Mouse (Mus musculus): ENCODE measurements at regions not wholly inside any gene's neighbourhood (a gene's known extent, or its start where the extent isn't known, plus 50 kb on each side); places are given as distances from the start of the nearest gene placed in this dataset.

- Histone ChIP-seq H3K36me3 (ENCODE audit: control insufficient read depth, insufficient read depth, low read length) (no peaks in the 10 kb centered on the region), H3K4me2 (ENCODE audit: low read length) (no peak overlapping the region), H3K27me3 (replicated peaks; ENCODE audit: control insufficient read depth, insufficient read depth, low read length) (no peaks in the 10 kb centered on the region), H3K9me3 (ENCODE audit: control insufficient read depth, low read length) (no peaks in the 10 kb centered on the region), H3K4me1 (ENCODE audit: control insufficient read depth, insufficient read depth, low read depth, low read length) (no peaks in the 10 kb centered on the region), H3K4me3 (ENCODE audit: low read length) (no peak overlapping the region), H3K27ac (ENCODE audit: low read depth, low read length) (no peak overlapping the region), H3K9ac (ENCODE audit: low read depth, low read length) (no peak overlapping the region)
- ATAC-seq, result no peak
Measured at GRCm38 (mm10) chr12:12510764-12511163, 248.8 kb downstream of the Fam49a start.

GRCm38 (mm10) chr12:12509164-12509937 is 247.4 kb downstream of the Fam49a start:
- Histone ChIP-seq H3K27ac (ENCODE audit: low read depth, low read length) (no peak overlapping the region), H3K4me2 (ENCODE audit: low read length) (no peak overlapping the region), H3K9ac (ENCODE audit: low read depth, low read length) (no peak overlapping the region), H3K4me3 (ENCODE audit: low read length) (no peak overlapping the region), H3K36me3 (ENCODE audit: control insufficient read depth, insufficient read depth, low read length) (no peaks in the 10 kb centered on the region), H3K4me1 (ENCODE audit: control insufficient read depth, insufficient read depth, low read depth, low read length) (no peaks in the 10 kb centered on the region), H3K27me3 (replicated peaks; ENCODE audit: control insufficient read depth, insufficient read depth, low read length) (no peaks in the 10 kb centered on the region), H3K9me3 (ENCODE audit: control insufficient read depth, low read length) (no peaks in the 10 kb centered on the region)
- no peak for ATAC-seq
- WGBS, result 44% methylated on average over 9 of the region's 9 CpGs

DNA sequence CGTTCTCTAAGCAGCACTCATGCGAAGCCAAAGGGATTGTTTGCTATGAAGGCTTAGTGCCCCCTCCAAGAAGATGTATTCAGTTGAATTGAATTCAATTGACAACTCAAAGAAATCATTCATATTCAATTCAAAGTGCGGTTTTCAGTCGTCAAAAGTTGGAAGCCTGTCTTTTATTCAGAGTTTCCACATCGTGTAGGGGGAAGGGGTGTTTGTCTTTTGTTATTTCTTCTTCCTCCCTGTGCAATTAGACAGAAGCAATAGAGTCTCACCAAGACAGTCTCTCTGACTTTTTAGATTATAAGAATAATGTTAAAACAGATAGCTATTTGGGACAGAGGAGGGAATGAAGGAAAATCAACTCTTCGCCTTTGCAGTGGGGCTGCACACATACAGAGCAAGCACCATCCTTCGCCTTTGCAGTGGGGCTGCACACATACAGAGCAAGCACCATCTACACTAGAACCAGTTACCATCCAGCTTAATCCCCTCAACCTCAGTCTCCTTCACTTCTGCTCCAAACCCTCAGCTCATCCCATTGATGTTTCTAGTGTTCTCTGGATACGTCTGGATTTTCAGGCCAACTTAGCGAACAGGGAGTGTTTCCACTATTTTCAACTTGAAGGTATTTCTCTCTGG is 246.7 kb downstream of the Fam49a start:
- ATAC-seq, result no peak
- Histone ChIP-seq H3K9ac (ENCODE audit: low read depth, low read length) (no peak overlapping the region), H3K27me3 (replicated peaks; ENCODE audit: control insufficient read depth, insufficient read depth, low read length) (no peaks in the 10 kb centered on the region), H3K4me1 (ENCODE audit: control insufficient read depth, insufficient read depth, low read depth, low read length) (no peaks in the 10 kb centered on the region), H3K27ac (ENCODE audit: low read depth, low read length) (no peak overlapping the region), H3K9me3 (ENCODE audit: control insufficient read depth, low read length) (no peaks in the 10 kb centered on the region), H3K4me3 (ENCODE audit: low read length) (no peak overlapping the region), H3K4me2 (ENCODE audit: low read length) (no peak overlapping the region), H3K36me3 (ENCODE audit: control insufficient read depth, insufficient read depth, low read length) (no peaks in the 10 kb centered on the region)
- 56% methylated on average over 9 of the region's 9 CpGs for WGBS

GRCm38 (mm10) chr12:12506671-12507070 is 244.7 kb downstream of the Fam49a start:
- Histone ChIP-seq H3K27me3 (replicated peaks; ENCODE audit: control insufficient read depth, insufficient read depth, low read length) (no peaks in the 10 kb centered on the region), H3K9me3 (ENCODE audit: control insufficient read depth, low read length) (no peaks in the 10 kb centered on the region), H3K4me2 (ENCODE audit: low read length) (no peak overlapping the region), H3K36me3 (ENCODE audit: control insufficient read depth, insufficient read depth, low read length) (no peaks in the 10 kb centered on the region), H3K4me3 (ENCODE audit: low read length) (no peak overlapping the region), H3K27ac (ENCODE audit: low read depth, low read length) (no peak overlapping the region), H3K4me1 (ENCODE audit: control insufficient read depth, insufficient read depth, low read depth, low read length) (no peaks in the 10 kb centered on the region), H3K9ac (ENCODE audit: low read depth, low read length) (no peak overlapping the region)
- WGBS, result 69% methylated on average over 3 of the region's 3 CpGs
- no peak for ATAC-seq

DNA sequence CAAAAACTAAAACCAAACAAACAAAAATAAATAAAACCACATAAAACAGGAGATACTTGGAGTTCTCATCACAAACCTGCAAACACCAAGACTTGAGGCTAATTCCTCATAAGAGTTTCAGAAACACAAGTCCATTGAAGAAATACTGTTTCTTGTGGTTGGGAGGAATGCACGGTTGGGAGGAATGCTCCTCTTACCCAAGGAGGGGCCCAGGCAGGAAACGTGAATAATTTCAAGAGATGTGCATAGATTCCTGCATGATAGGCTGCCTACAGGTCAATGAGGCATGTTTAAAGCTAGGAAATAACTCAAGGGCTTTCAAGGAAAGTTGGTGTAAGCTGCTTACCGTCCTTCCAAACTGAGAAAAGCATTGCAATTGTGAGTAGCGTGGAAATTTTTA is 243.7 kb downstream of the Fam49a start:
- 85% methylated on average over 4 of the region's 4 CpGs for WGBS
- Histone ChIP-seq H3K27me3 (replicated peaks; ENCODE audit: control insufficient read depth, insufficient read depth, low read length) (no peaks in the 10 kb centered on the region), H3K4me3 (ENCODE audit: low read length) (no peak overlapping the region), H3K9ac (ENCODE audit: low read depth, low read length) (no peak overlapping the region), H3K27ac (ENCODE audit: low read depth, low read length) (no peak overlapping the region), H3K4me1 (ENCODE audit: control insufficient read depth, insufficient read depth, low read depth, low read length) (no peaks in the 10 kb centered on the region), H3K36me3 (ENCODE audit: control insufficient read depth, insufficient read depth, low read length) (no peaks in the 10 kb centered on the region), H3K9me3 (ENCODE audit: control insufficient read depth, low read length) (no peaks in the 10 kb centered on the region), H3K4me2 (ENCODE audit: low read length) (no peak overlapping the region)
- no peak for ATAC-seq

DNA sequence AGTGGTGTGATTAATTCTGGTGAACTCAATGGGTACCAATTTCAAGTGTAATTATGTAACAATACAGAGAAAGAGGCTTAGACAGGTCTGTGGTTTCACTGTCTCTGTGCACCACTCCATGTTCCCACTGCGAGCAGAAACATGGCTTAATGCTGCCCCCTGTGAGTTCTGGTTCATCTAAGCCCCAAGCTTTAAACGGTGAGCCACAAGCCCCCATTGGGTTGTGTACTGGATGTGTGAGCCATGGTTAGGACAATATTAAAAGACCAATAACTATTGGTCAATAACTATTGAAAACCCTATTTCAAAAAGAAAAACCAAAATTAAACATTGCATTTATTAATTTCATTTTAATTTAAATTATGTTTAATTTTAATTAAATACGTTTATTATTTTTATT is 238.0 kb downstream of the Fam49a start:
- Histone ChIP-seq H3K4me2 (ENCODE audit: low read length) (no peak overlapping the region), H3K4me3 (ENCODE audit: low read length) (no peak overlapping the region), H3K9me3 (ENCODE audit: control insufficient read depth, low read length) (no peaks in the 10 kb centered on the region), H3K36me3 (ENCODE audit: control insufficient read depth, insufficient read depth, low read length) (no peaks in the 10 kb centered on the region), H3K27ac (ENCODE audit: low read depth, low read length) (no peak overlapping the region), H3K9ac (ENCODE audit: low read depth, low read length) (no peak overlapping the region), H3K4me1 (ENCODE audit: control insufficient read depth, insufficient read depth, low read depth, low read length) (no peaks in the 10 kb centered on the region), H3K27me3 (replicated peaks; ENCODE audit: control insufficient read depth, insufficient read depth, low read length) (no peaks in the 10 kb centered on the region)
- WGBS, result 70% methylated on average over 3 of the region's 3 CpGs
- ATAC-seq, result no peak

DNA sequence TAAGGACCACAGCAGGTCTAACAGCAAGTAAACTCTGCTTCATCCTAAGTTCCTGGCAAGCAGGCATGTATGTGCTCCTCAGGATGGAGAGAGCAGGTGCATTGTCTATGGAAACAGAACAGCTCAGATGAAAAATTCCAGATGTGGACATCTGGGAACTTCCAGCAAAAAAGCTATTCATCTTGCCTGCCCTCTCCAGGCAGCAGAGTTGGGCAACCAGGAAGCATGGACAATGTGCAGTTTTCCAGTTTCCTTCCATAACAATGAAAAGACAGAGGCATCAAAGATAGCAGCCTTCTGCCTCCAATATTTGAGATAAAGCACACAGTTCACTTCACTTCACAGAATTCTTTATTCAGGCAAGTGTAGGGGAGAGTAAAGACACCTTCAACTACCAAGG is 236.7 kb downstream of the Fam49a start:
- H3K4me3 ChIP-seq (ENCODE audit: low read length), result no peak overlapping the region
- no peaks in the 10 kb centered on the region for H3K4me1 ChIP-seq (ENCODE audit: control insufficient read depth, insufficient read depth, low read depth, low read length)
- no peak for ATAC-seq
- no peak overlapping the region for H3K27ac ChIP-seq (ENCODE audit: low read depth, low read length)
- no peaks in the 10 kb centered on the region for H3K27me3 ChIP-seq (replicated peaks; ENCODE audit: control insufficient read depth, insufficient read depth, low read length)
- no peaks in the 10 kb centered on the region for H3K36me3 ChIP-seq (ENCODE audit: control insufficient read depth, insufficient read depth, low read length)
- H3K9ac ChIP-seq (ENCODE audit: low read depth, low read length), result no peak overlapping the region
- H3K4me2 ChIP-seq (ENCODE audit: low read length), result no peak overlapping the region
- no peaks in the 10 kb centered on the region for H3K9me3 ChIP-seq (ENCODE audit: control insufficient read depth, low read length)

DNA sequence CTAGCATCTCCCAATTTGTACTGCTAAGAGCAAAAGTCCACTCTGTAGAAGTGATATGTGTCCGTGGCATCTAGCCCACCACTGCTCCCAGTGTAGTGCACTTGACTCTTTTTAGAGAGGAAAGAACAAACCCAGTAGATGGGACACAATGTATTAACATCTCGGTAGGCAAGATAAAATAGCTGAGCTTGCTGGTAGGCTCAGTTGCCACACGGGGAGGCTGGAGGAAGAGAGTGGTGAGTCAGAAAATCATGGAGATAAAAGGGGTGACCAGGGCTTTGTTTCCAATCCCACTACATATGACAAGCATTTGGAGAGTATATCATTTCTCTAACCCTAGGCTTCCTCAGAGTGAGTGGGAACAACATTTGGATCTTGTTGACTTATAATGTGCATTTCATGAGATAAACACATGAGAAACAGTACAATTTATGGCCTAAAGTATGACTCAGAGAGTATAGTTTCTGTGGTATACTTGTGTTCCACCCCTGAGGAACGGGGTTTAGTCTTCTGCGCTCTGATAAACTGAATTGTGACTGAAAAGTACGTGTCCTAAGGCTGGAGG is 235.4 kb downstream of the Fam49a start:
- no peaks in the 10 kb centered on the region for H3K4me1 ChIP-seq (ENCODE audit: control insufficient read depth, insufficient read depth, low read depth, low read length)
- H3K36me3 ChIP-seq (ENCODE audit: control insufficient read depth, insufficient read depth, low read length), result no peaks in the 10 kb centered on the region
- no peak overlapping the region for H3K27ac ChIP-seq (ENCODE audit: low read depth, low read length)
- H3K9ac ChIP-seq (ENCODE audit: low read depth, low read length), result no peak overlapping the region
- no peak overlapping the region for H3K4me2 ChIP-seq (ENCODE audit: low read length)
- WGBS, result 81% methylated on average over 6 of the region's 6 CpGs
- H3K4me3 ChIP-seq (ENCODE audit: low read length), result no peak overlapping the region
- H3K9me3 ChIP-seq (ENCODE audit: control insufficient read depth, low read length), result no peaks in the 10 kb centered on the region
- ATAC-seq, result no peak
- no peaks in the 10 kb centered on the region for H3K27me3 ChIP-seq (replicated peaks; ENCODE audit: control insufficient read depth, insufficient read depth, low read length)

DNA sequence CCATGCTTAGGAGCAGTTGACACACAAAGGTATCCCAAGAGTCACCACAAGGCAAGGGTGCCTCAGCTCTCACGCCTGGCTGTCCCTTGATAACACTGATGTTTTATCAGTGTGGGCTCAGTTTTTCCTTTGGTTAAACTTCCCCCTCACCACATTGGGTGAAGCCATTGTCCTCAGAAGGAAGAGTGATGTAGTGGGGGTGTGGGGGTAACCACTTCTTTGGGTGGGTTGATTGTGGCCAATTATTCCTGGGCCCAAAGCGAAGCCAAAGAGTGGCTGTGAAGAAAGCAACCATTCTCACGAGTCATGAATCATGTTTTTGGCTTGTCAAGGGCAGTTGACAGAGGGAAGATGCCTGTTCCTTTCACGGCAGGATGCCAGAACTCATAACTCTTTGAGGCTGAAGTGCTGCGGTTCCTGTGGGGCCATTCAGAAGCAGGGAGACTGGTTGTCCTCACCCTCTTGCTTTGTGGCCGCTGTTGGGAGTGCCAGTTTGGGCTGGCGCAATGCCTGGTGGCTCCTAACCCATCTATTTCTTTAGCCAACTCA is 234.7 kb downstream of the Fam49a start:
- no peak overlapping the region for H3K4me3 ChIP-seq (ENCODE audit: low read length)
- 62% methylated on average over 7 of the region's 7 CpGs for WGBS
- ATAC-seq, result peak; percentile 90; the same call in 1 of the 2 replicates
- no peaks in the 10 kb centered on the region for H3K9me3 ChIP-seq (ENCODE audit: control insufficient read depth, low read length)
- no peak overlapping the region for H3K4me2 ChIP-seq (ENCODE audit: low read length)
- no peaks in the 10 kb centered on the region for H3K36me3 ChIP-seq (ENCODE audit: control insufficient read depth, insufficient read depth, low read length)
- H3K27me3 ChIP-seq (replicated peaks; ENCODE audit: control insufficient read depth, insufficient read depth, low read length), result no peaks in the 10 kb centered on the region
- no peak overlapping the region for H3K9ac ChIP-seq (ENCODE audit: low read depth, low read length)
- no peaks in the 10 kb centered on the region for H3K4me1 ChIP-seq (ENCODE audit: control insufficient read depth, insufficient read depth, low read depth, low read length)
- H3K27ac ChIP-seq (ENCODE audit: low read depth, low read length), result no peak overlapping the region
